Mouse (Mus musculus) mesoderm, embryonic 11.5 days (tissue): ENCODE data around the gene Tmem63a.
"Not testable (repeated sequence)": the region's sequence is repeated elsewhere in the genome, so short reads cannot be mapped to it uniquely, and the experiment has no call there.

Experiments used
- DNase-seq: peaks from one replicate; pipeline ENCODE4 v3.0.0-alpha.2; 2012; ENCODE audit warnings: low read depth, low spot score

Tmem63a gene

DNA sequence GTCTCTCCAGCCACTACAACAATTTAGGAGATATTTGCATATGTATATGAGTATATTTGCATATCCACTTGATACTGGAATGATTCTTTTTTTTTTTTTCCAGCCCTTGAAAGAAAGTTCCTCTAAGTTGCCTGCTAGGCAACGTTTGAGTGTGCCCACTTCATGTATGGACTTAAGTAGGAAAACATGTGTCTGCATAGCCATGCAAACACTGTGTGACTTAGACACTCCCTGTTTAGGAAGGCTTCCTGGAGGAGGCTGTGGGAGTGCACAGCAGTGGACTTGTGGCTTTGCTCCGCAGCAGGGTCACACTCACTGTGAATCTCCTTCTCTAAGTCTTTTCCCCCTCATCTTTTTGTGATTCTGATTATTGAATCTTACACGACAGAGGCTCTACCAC, 16.7 kb downstream of the Tmem63a start:
- DNase-seq, result no peak

DNA sequence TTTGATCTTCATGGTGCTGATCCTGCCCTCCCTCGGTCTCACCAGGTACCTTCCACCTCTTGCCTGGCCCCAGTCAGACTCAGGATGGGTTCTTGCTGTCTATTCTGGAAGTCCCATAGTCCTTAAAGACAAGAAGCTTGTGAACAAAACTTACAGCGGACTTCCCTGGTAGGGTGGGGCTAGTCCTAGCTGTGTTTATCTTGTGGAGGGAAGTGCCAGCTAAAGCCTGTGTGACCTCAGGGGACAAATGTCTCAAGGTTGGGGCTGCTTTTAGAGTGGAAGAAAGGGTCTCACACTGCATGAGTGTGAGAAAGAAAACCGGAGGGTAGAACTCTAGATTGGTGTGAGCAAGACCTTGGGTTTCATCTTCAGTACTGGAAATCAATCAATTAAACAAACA, 23.6 kb downstream of the Tmem63a start:
- no peak for DNase-seq

DNA sequence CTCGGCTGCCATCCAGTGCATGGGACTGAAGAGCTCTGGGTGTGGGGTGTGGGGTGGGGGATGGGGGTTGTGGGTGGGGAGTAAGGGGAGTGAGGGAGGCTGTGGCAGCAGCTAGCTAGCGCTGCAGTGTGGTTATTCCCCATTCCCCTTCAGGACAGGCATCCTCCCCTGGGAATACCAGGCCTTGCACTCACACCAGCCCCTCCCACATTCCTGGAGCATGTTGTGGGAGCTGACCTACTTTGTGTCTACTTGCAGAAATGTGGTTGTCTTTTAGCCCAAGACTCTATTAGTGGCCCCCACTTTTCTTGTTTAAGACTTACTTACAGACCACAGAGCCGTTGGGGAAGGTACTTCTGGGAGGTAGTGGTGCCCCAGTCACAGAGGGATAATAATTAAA, 24.4 kb downstream of the Tmem63a start:
- DNase-seq, result peak; percentile 53

DNA sequence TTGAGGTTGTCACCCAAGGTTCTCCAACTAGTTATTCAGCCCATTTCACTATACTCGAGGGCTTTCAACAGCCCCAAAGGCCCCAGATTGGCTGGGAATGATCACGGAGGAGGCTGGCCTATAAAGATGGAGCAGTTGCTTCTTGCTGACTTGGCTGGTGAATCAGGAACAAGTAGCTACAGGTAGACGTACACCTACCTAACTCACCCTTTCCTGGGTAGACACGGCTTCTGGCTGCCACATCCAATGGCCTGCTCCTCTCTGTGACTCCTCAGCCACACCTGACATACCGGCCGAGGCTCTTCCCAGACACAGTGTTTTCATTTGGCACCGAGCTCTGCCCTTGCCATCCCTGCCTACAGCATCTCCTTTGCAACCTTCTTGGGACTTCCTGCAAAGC, 25.1 kb downstream of the Tmem63a start:
- DNase-seq, result no peak

DNA sequence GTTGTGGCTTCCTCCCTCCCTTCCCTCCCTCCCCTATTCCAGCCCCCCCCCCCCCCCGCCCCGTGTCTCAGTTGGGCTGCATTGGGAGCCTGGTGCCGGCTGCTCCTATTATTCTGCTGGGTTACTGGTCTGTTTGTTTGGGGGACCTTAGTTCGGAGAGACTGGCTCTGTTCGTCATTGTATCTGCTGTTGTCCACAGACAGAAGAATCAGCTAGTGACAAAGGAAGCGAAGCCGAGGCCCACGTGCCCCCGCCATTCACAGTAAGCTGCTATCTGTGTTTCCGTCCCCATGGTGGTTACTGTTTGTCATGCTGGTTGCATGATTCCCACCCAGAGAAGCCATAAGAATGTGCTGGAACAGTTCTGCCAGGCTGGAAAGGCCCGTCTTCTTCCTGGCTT, 30.8 kb downstream of the Tmem63a start:
- DNase-seq, result no peak

DNA sequence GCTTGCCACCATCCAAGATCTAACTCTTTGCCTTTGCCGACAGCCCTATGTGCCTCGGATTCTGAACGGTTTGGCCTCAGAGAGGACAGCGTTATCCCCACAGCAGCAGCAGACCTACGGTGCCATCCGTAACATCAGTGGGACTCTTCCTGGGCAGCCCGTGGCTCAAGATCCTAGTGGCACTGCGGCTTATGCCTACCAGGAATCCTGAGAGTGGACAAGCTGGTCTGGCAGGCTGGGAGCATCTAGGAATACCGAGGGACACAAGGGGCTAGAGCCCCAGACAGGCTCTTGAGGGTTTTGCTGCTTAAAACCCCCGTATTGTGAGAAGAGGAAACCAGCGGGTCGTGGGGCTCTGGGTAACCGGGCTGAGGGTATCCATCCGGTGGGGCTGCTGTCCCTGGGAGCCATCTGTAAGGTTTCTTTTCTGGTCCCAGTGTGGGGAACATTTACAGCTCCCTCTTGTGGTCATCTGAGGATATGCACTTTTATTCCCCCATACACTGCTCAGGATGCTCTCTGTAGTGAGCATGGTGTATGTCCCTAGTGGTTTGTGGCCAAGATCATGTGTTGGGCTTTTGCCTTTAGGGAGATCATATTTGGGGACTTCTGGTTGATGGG, 32.1 kb downstream of the Tmem63a start:
- DNase-seq, result peak; percentile 77

DNA sequence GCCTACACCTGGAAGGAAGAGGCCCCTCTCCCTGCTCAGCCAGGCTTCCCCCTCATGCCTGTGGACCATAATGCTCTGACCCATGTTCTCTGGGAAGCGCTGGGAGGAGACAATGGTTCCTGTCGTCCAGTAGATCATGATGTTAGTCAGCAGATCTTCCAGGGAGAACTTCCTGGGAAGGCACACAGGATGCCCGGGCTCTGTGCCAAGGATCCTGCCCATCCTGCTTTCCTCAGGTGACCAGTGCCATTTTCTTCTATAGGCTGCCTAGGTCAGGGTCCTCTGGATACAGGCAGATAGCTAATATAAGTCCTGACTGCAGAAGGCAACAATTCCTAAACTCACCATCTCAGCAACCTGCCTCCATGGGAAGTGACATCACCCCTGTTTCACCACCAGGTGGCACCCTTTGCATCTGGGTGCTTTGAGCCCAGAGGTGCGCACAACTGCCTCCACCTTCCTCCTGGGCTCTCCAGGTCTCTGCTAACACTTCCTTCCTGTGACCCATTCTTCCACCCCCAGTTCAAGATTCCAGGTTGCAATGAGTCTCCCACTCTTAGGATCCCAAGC, 34.1 kb downstream of the Tmem63a start:
- DNase-seq, result peak; percentile 39

DNA sequence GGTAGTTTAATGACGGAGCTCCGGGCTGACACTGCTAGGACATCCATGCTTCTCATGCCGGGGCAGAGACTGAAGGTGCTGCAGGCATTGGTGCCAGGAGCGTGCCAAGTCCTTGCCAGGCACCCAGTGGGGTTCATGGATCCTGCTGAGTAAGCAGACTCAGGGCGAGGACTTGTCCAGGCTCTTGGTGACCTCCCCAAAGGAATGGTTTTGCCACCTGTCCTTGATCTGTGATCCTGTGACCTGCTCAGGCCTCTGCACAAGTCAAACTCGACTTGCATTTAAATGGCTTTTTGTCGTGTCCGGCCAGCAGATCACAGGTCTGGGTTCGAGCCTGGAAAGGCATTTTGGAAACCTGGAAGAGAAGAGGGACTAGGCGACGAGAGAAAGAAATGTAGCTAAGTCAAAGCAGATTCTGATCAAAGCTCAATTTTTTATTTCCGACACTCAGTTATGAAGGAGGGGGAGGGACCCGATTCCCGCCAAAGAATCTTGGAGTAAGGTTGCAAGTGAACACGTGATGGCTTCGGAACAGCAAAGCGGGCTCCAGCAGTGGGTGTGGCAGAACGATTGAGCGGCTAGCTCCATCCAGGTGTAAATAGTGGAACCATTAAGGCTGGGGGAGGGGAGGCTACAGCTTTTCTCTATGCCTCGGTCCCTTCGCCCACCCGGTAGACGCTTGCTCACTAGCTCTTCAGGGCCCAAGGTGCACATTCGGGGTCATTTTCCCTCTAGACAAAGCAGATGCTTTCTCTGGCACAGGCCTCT, 37.5 kb downstream of the Tmem63a start:
- DNase-seq, result no peak

DNA sequence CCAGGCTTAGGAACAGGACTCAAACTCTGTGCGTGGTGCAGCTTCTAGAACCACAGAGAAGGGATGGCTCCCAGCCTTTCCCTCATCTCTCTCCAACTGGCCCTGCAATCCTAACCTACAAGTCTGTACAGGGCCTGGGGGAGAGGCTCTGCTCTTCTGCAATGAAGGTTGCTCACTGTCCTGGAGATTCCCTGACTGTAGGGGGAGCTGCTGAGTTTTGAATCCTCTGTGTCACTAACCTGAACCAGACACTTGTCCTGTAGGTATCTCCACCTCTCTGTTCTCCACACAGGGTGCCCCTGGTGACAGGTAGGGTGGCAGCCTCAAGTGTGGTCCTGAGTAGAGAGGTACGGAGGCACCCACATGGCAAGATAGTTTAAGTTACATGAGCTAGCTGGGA, 38.3 kb downstream of the Tmem63a start:
- DNase-seq, result no peak

DNA sequence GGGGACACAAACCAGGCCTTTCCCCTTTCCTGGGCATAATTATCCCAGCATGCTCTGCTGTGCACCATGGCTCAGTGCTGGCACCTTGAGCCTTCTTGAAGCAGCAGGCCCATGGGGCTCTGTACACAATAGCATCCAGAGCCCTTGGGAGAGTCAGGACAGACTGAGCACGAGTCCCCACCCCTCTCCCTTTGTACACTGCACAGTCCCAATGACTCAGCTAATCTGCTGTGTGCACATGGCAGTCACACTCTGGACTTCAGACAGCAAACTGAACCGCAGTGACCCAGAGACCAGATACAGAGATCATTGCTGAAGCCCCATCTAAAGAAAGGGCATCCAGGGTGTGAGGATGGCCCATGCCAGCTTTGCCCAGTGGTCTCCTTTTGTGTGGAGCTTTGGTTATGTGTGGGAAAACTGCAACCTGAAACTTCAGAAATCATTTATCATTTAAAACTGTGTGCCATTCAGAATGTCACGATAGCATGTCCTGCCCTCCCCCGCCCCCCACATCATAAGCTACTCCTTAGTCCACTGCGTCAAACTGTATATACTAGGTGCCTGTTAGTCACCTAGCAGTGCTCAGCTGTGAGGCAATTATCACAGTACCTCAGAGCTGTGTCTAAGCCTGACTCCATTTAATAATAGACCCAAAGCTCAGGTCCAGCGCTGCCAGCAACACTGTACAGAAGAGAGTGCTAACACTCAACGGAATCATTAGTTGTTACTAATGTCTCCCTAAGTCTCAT, 39.3 kb downstream of the Tmem63a start:
- DNase-seq, result not testable (repeated sequence)

DNA sequence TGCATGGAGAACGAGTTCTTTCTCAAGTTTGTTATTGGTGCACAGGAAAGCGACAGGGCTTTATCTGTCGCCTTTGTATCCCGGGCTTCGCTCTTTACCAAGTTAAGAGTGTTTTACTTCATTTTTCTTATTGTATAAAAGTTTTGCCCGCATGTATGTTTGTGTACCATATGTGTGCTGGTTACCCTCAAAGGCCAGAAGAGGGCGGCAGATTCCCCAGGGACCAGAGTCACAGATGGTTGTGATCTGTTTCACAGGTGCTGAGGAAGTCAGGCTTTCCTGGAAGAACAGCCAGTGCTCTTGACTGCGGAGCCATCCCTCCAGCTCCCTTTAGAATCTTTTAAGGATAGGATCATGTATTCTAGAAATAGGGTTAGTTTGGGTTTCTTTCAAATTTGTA, 44.6 kb downstream of the Tmem63a start:
- no peak for DNase-seq

DNA sequence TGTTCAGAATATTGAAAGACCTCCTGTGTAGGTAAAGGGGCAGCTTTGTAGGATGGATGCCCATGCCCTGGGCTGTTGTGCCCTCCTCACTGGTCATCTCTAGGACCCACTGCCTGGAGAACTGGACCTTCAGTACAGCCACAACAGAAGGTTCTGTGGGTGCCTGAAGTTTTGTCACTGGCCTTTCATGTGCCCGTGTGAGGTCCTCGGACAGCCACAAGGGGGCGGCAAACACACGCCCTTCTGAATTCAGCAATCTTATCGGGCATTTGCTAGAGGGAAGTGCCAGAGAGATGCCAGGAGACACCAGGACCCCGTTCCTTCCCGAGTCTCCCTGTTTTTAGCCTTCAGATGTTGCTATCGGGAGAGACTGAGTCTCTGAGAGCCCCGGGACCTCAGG, 45.6 kb downstream of the Tmem63a start:
- peak; percentile 79 for DNase-seq

DNA sequence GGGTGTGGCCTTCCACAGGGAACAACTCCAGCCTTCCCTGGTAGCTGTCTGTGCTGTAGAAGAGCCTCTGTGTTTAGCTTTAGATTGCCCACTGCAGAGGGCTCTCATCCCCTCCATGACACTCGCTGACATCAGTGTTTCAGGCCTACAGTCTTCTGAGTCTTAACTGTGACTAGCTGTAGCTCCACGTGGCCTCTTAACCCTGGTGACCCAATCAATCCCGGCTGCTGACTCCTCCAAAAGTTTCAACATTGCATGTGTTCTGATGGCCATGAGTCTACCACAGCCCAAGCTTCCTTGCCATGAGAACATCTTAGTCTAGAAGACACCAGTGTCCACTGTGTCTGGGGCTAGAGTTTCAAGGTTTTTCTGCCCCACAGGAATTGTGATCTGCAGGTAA, 48.5 kb downstream of the Tmem63a start:
- no peak for DNase-seq

DNA sequence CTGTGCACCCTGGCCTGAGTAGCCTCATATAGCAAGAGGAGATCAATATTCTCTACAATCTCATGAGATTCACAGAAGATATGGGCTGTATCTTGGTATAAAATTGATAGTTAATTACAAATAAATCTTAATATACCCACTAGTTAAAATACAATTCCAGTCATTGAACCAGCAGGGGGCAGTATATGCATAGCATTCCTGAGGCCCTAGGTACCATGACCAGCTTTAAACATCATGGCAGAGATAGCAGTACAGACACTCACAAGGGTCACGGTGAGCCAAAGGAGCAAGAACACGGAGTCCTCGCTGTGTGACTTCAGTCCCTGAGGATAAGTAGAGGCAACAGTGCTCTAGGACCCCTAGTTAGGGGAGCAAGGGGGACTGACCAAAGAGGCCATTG, 50.0 kb downstream of the Tmem63a start:
- DNase-seq, result peak; percentile 70

DNA sequence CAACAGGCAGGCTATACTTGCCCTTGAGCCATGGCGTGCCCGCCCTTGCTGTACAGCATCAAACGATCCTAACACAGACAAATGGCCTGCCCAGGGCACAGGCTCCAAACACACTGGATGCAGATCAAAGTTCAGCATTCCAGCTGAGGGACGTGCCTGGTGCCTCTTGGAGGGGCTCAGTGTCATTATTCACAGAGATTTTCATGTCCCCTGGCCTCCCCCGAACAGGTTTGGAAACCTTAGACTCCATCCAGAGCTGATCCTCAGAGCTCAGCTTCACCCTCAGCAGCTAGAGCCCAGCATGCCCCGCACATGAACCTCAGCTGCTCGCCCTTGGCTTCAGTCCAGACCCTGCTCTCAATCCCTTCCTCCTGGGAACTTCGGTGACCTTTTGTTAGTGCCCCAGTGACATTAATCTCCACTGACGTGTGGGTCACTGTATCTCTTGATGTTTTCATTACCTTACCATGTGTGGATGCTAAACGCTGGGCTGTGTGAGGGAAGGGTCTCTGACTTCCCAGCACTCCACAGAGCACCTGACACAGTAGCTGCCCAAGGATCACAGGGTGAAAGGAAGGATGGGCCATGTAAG, 58.5 kb downstream of the Tmem63a start:
- peak; percentile 70 for DNase-seq

DNA sequence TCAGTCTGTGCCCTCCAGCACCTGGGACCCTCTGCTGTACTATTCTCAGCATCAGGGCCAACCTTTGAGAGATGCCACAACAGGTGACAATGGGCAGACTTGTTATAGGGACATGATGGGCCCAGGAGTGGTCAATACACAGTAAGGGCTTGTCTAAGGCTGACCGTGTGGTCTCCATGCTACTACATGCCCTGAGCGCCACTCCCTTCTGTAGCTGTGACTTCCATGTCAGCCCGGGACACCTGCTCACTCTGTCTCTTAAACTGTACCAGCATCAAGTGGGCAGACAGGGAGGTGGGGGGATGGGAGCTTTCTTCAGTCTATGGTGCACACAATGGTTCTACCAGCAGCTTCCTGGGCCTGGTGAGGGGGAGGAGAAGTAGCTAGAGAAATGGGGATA, 59.1 kb downstream of the Tmem63a start:
- DNase-seq, result no peak

DNA sequence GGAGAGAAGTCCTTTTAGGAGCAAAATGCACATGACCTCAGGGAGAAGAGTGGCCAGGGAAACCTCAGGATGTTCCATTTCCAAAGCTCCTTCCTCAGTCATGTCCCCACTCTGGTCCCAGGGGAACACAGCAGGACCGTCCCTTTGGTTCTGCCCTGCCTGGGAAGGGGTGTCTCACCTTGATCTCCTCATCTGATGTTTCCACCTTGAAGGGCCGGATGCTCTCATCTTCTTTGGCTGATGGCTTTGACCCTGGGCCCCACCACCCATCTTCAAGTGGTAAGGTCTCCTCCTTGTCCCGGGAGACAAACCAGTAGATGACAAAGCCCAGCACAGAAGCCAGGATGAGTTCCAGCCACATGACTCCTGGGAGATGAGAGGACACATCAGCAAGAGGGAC, 59.5 kb downstream of the Tmem63a start:
- no peak for DNase-seq

DNA sequence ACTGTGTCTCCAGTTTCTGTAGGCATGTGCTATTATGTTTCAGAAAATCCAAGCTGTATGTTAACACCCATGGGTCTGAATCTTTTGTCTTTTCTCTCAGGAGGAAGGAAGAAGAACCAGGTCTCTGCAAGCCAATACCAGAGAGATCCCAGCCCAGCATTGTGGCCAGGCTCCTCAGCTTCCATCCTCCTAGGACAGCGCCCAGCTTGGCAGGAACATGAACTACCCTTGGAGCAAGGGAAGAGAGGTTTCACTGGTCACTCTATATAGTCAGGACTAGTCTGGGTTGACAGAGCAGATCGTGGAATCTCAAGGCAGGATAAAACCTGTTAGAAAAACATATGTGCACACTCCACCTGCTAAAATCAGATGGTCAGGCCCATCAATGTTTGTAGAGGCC, 61.6 kb downstream of the Tmem63a start:
- DNase-seq, result no peak

DNA sequence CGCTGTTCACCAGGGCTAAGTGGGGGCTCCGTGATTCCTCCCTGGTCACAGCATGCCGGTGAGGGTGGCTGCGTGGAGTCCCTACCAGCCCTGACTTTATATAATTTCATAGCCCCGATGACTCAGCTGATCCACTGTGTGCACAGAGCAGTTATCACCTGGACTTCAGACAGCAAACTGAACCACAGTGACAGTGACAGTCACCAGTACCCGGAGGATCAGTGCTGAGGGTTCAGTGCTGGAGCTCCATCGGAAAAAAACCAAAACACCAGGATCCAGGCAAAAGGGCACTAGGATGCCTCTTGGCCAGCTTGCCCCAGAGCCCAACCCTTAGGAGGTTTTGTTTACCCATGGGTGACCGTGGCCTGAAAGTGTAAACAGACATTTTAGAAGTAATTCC, 63.2 kb downstream of the Tmem63a start:
- DNase-seq, result no peak

DNA sequence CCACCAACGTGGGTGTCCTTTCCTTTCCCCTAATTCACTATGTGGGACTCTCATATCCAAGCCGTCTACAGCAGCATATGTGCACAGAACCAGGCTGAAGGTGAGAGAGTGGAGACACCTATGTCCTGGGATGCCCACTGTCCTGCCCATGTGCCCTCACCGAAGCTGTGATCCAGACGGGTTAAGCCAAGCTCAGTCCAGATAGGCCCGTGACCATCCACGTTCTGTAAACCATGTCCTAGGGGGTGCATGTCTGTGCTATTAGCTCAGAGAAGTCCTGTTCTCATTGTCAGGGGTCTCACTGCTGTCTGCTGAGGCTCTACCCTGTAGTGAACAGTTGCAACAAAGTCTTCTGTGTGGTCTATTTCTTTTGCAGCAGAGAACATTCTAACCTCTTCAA, 65.7 kb downstream of the Tmem63a start:
- DNase-seq, result no peak

DNA sequence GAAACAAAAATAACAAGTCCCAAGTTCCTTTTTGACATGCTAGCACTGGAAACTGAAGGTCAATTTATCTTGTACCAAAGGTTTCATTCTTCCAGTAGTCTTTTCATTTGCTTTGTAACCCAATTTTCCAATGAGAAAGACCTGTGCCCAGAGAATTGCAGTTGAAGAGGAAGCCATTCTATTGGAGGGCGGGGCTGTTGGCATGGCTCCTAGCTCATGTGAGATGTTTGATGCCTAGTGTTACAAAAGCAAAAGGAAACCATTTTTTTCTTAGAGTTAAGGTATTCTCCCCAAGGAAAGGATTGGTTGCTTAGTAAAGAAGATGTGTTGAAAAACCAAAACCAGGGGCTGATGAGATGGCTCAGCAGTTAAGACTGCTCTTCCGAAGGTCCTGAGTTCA, 66.1 kb downstream of the Tmem63a start:
- DNase-seq, result no peak

DNA sequence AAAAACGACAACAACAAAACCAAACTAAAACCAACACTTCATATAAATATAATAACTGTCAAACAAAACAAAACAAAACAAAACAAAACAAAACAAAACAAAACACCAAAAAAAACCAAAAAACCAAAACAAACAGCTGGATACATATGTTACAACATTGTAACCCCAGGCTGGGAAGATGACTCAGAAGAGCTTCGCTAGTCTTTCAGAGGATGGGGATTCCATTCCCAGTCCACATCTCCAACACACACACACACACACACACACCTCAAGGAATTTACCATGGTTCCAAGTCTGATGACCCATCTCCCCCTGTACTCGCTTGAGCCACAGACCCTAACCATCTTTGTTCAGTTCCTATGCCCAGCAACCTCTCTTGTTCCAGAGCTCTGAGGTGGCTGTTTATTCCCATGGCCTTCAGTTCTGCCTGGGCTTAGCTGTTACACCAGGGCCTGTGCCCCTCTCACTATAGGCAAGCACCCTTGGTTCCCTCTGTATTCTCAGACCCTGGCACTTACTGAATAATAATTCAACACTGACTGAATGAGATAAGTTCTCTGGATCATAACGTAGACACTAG, 67.0 kb downstream of the Tmem63a start:
- no peak for DNase-seq
